ENCODE assay signal across 8 mouse cellular contexts in genomic region chr19:44293769-44294551, GRCm38 (mm10). TPM values are rescaled to one million over a fixed set of nuclear protein-coding genes. Genes with fewer than 3 reads are reported as not detected.
DNase-seq lines count a peak whose midpoint lies in the region; ATAC-seq and TF ChIP-seq lines count a peak whose summit lies in the region.

No protein-coding gene starts in this region.

- no peaks in the 10 kb centered on the region for H3K9me3 ChIP-seq in heart, embryonic 11.5 days (replicated peaks; ENCODE audit: control insufficient read depth, low read length)
- H3K9me3 ChIP-seq in kidney, embryonic 16.5 days (ENCODE audit: low read length): no peaks in the 10 kb centered on the region

- peak overlapping the region; percentile 77 for H3ac ChIP-seq in C2C12 (ENCODE audit: control insufficient read depth, insufficient read length, low read depth)

- peak; percentile 78 for ATAC-seq in erythroblast, adult 5-6 weeks (replicated peaks; ENCODE audit: low FRiP score, poor library complexity, severe bottlenecking)
- peak; percentile 94 for ATAC-seq in heart, embryonic 11.5 days (replicated peaks; ENCODE audit: insufficient number of reproducible peaks, low FRiP score, low TSS enrichment)
- peak; percentile 97 for ATAC-seq in kidney, embryonic 16.5 days (ENCODE audit: low FRiP score, low TSS enrichment)
- ATAC-seq in monocyte, adult 5-6 weeks (replicated peaks; ENCODE audit: insufficient number of reproducible peaks, low FRiP score, low TSS enrichment, poor library complexity, severe bottlenecking): peak; percentile 63

- no peaks in the 10 kb centered on the region for H3K27me3 ChIP-seq in C2C12 (ENCODE audit: control insufficient read depth, insufficient read depth, insufficient read length)
- H3K27me3 ChIP-seq in heart, embryonic 11.5 days (ENCODE audit: control insufficient read depth, insufficient read depth, low read length): no peaks in the 10 kb centered on the region
- no peaks in the 10 kb centered on the region for H3K27me3 ChIP-seq in kidney, embryonic 16.5 days (ENCODE audit: insufficient read depth, low read length)

- under 1% methylated on average over 31 of the region's 31 CpGs for WGBS in heart, embryonic 11.5 days (ENCODE audit: insufficient replicate concordance)
- WGBS in kidney, embryonic 16.5 days: under 1% methylated on average over 31 of the region's 31 CpGs

- peaks cover 51% of the 10 kb centered on the region for H3K79me3 ChIP-seq in C2C12 (ENCODE audit: low read depth)

- peak overlapping the region; percentile 97 for H3K27ac ChIP-seq in heart, embryonic 11.5 days (ENCODE audit: low read depth, low read length)
- H3K27ac ChIP-seq in kidney, embryonic 16.5 days (ENCODE audit: low read length): peak overlapping the region; percentile 97

- TF ChIP-seq CTCF in C2C12 (IDR thresholded peaks at IDR 0.05; ENCODE audit: control insufficient read depth, insufficient read depth, insufficient read length): no peak
- TF ChIP-seq CTCF in brain, embryonic 14.5 days (IDR thresholded peaks at IDR 0.05; ENCODE audit: borderline replicate concordance, extremely low read depth, insufficient read depth, insufficient read length): no peak

- H3K79me2 ChIP-seq in C2C12 (ENCODE audit: control insufficient read depth, insufficient read depth): peaks cover 52% of the 10 kb centered on the region

- peak overlapping the region; percentile 89 for H3K9ac ChIP-seq in heart, embryonic 11.5 days (ENCODE audit: low read depth, low read length)
- H3K9ac ChIP-seq in kidney, embryonic 16.5 days (replicated peaks; ENCODE audit: low read length): peak overlapping the region; percentile 90

- peak; percentile 85; the same call in 1 of the 2 replicates for TF ChIP-seq POLR2A in brain, embryonic 14.5 days (IDR thresholded peaks at IDR 0.05; ENCODE audit: borderline replicate concordance, extremely low read depth, insufficient read depth, insufficient read length, poor library complexity, severe bottlenecking)

- peaks cover 41% of the 10 kb centered on the region for H3K36me3 ChIP-seq in C2C12 (ENCODE audit: control insufficient read depth, insufficient read depth)
- H3K36me3 ChIP-seq in heart, embryonic 11.5 days (ENCODE audit: control insufficient read depth, insufficient read depth, low read length): peaks cover 24% of the 10 kb centered on the region
- peaks cover 23% of the 10 kb centered on the region for H3K36me3 ChIP-seq in kidney, embryonic 16.5 days (ENCODE audit: insufficient read depth, low read length)

- peak overlapping the region; percentile 97 for H3K4me2 ChIP-seq in heart, embryonic 11.5 days
- H3K4me2 ChIP-seq in kidney, embryonic 16.5 days (replicated peaks; ENCODE audit: low read depth, low read length): peak overlapping the region; percentile 93

- H3K4me1 ChIP-seq in heart, embryonic 11.5 days (ENCODE audit: control insufficient read depth, insufficient read depth, low read length): peaks cover 55% of the 10 kb centered on the region
- peaks cover 66% of the 10 kb centered on the region for H3K4me1 ChIP-seq in kidney, embryonic 16.5 days (ENCODE audit: insufficient read depth, low read length)

- DNase-seq in brain, embryonic 14.5 days (ENCODE audit: low read depth): peak; percentile 99
- DNase-seq in liver: peak; percentile 96
- peak; percentile 82 to 86 for DNase-seq in spleen, postnatal 36 days (ENCODE audit: low spot score in 2 of 2)

- H3K4me3 ChIP-seq in C2C12 (ENCODE audit: insufficient read depth, poor library complexity, severe bottlenecking): peak overlapping the region; percentile 85
- peak overlapping the region; percentile 81 for H3K4me3 ChIP-seq in heart, embryonic 11.5 days (ENCODE audit: low read depth, low read length)
- H3K4me3 ChIP-seq in kidney, embryonic 16.5 days (ENCODE audit: low read length): peak overlapping the region; percentile 92

TF ChIP-seq in C2C12, 6 proteins besides CTCF, POLR2A, EP300 and RAD21:
- TF ChIP-seq FOSL1 (IDR thresholded peaks at IDR 0.05; ENCODE audit: insufficient read depth, low read length, poor library complexity, severe bottlenecking): no peak
- TF ChIP-seq USF1 (IDR thresholded peaks at IDR 0.05; ENCODE audit: low read depth): no peak
- TF ChIP-seq MAX (IDR thresholded peaks at IDR 0.05): no peak
- no peak for TF ChIP-seq CEBPB (IDR thresholded peaks at IDR 0.05; ENCODE audit: low read depth)
- TF ChIP-seq MYOD1 (IDR thresholded peaks at IDR 0.05; ENCODE audit: control insufficient read depth, insufficient read length, low read depth): no peak
- no peak for TF ChIP-seq MYOG (IDR thresholded peaks at IDR 0.05; ENCODE audit: control insufficient read depth, extremely low read depth, insufficient read length)
TF ChIP-seq in C2C12: peak in this region for 0.

RNA-seq across cellular contexts. Expression of gene Scd2, which starts 0.5 kb away (rescaled TPM):
- polyA plus RNA-seq in C2C12 (2012; fragmentation: generic; extraction: Trizol): 144 TPM
- polyA plus RNA-seq in brain, embryonic 14.5 days (2012; rRNA removed): 346 and 452 TPM in 2 replicates
- 11.3 and 16.7 TPM in 2 replicates for total RNA-seq in erythroblast, adult 5-6 weeks (2015; ENCODE audit: low replicate concordance)
- 17.3 and 20.9 TPM in 2 replicates for total RNA-seq in erythroblast, adult 5-6 weeks (2017; ENCODE audit: low replicate concordance)
- polyA plus RNA-seq in heart, embryonic 11.5 days (2014; fragmentation: Nextera tagmentation; extraction: Ambion mirVana): 150 and 188 TPM in 2 replicates
- 178 and 193 TPM in 2 replicates for polyA plus RNA-seq in kidney, embryonic 16.5 days (2015; fragmentation: Nextera tagmentation; extraction: Ambion mirVana)
- 38.6 to 52.6 TPM (median 50.7 TPM) in 3 replicates for total RNA-seq in monocyte, adult 5-6 weeks (2017)

RNA-seq across cellular contexts. Expression of gene Scd4, which starts 38.9 kb away (rescaled TPM):
- polyA plus RNA-seq in C2C12 (2012; fragmentation: generic; extraction: Trizol): 0.05 TPM
- 0.19 and 0.30 TPM in 2 replicates for polyA plus RNA-seq in brain, embryonic 14.5 days (2012; rRNA removed)
- total RNA-seq in erythroblast, adult 5-6 weeks (2015; ENCODE audit: low replicate concordance): 0.38 TPM in 1 of 2 replicates, not detected in the other
- not detected in 2 replicates for total RNA-seq in erythroblast, adult 5-6 weeks (2017; ENCODE audit: low replicate concordance)
- 0.11 and 0.18 TPM in 2 replicates for polyA plus RNA-seq in heart, embryonic 11.5 days (2014; fragmentation: Nextera tagmentation; extraction: Ambion mirVana)
- 0.12 and 0.17 TPM in 2 replicates for polyA plus RNA-seq in kidney, embryonic 16.5 days (2015; fragmentation: Nextera tagmentation; extraction: Ambion mirVana)
- 1.7 TPM in 1 of 3 replicates, not detected in the others for total RNA-seq in monocyte, adult 5-6 weeks (2017)

Comparison
In these comparisons a context has a peak if more than half of its experiments do, and no peak if none do; other contexts are left out.
1. Peak in every context shown above with its lines: DNase-seq, ATAC-seq, H3K4me3 ChIP-seq and H3K27ac ChIP-seq.